Mouse (Mus musculus) liver, embryonic 12.5 days (tissue): ENCODE measurements at regions not wholly inside any gene's neighbourhood (a gene's known extent, or its start where the extent isn't known, plus 50 kb on each side); places are given as distances from the start of the nearest gene placed in this dataset.
"Not testable (repeated sequence)": the region's sequence is repeated elsewhere in the genome, so short reads cannot be mapped to it uniquely, and the experiment has no call there.

Experiments used
- ATAC-seq: fragments of 200-750 bp; cut with Nextera tagmentation; 2 replicates; pipeline ENCODE4 v1.8.0; 2017; ENCODE audit warnings: moderate number of reproducible peaks, mild to moderate bottlenecking, moderate library complexity
- H3K27ac ChIP-seq: fragments of 300-500 bp; sonication (generic); 2 replicates; pipeline ENCODE4 v1.5.1; 2016; ENCODE audit warnings: mild to moderate bottlenecking
- H3K27me3 ChIP-seq: fragments of 300-500 bp; sonication (generic); replicated peaks from 2 replicates; pipeline ENCODE4 v1.6.1; 2016; ENCODE audit warnings: mild to moderate bottlenecking, moderate library complexity
- H3K36me3 ChIP-seq: fragments of 300-500 bp; sonication (generic); 2 replicates; pipeline ENCODE4 v1.6.1; 2016; ENCODE audit warnings: mild to moderate bottlenecking, moderate library complexity
- H3K4me1 ChIP-seq: fragments of 300-500 bp; sonication (generic); 2 replicates; pipeline ENCODE4 v1.6.1; 2016
- H3K4me2 ChIP-seq: fragments of 300-500 bp; sonication (generic); 2 replicates; pipeline ENCODE4 v1.6.1; 2016; ENCODE audit warnings: mild to moderate bottlenecking, moderate library complexity
- H3K4me3 ChIP-seq: fragments of 300-500 bp; sonication (generic); 2 replicates; pipeline ENCODE4 v1.5.1; 2016; ENCODE audit warnings: mild to moderate bottlenecking, moderate library complexity
- H3K9ac ChIP-seq: fragments of 300-500 bp; sonication (generic); 2 replicates; pipeline ENCODE4 v1.6.1; 2016; ENCODE audit warnings: mild to moderate bottlenecking, moderate library complexity
- H3K9me3 ChIP-seq: fragments of 300-500 bp; sonication (generic); replicated peaks from 2 replicates; pipeline ENCODE4 v1.6.1; 2016; ENCODE audit warnings: mild to moderate bottlenecking, moderate library complexity
- WGBS: fragments of 180-500 bp; shearing (Covaris S2); methylation state at CpG from one replicate; pipeline ENCODE4 v1.1.7; 2016; ENCODE audit not compliant: insufficient replicate concordance; 5-methylcytosine and 5-hydroxymethylcytosine counted together

DNA sequence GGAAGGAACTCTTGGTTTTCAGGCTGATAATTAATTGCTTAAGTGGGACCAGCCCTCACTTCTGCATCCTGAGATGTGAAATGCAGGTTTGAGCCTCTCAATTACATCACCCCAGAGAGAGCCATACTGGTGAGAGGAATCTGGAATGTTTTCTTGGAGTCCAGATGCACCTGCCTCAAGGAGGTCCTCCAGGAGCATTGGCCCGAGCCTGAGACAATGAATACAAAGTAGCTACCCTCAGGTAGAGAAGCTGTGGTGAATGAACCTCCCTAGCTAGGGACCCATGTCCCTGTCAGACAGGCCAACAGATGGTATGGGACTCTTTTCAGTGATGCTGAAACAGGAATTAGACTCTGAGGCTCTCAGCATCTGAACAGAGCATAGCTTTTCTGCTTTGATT lies 168.7 kb upstream of the Hs6st1 start:
- no peak for ATAC-seq
- Histone ChIP-seq H3K4me3 (no peak overlapping the region), H3K4me1 (no peaks in the 10 kb centered on the region), H3K9me3 (peaks cover 7% of the 10 kb centered on the region; the same call in 1 of the 2 replicates), H3K27ac (no peak overlapping the region), H3K4me2 (no peak overlapping the region), H3K27me3 (no peaks in the 10 kb centered on the region), H3K9ac (no peak overlapping the region), H3K36me3 (no peaks in the 10 kb centered on the region)
- 38% methylated on average over 1 of the region's 1 CpGs for WGBS

DNA sequence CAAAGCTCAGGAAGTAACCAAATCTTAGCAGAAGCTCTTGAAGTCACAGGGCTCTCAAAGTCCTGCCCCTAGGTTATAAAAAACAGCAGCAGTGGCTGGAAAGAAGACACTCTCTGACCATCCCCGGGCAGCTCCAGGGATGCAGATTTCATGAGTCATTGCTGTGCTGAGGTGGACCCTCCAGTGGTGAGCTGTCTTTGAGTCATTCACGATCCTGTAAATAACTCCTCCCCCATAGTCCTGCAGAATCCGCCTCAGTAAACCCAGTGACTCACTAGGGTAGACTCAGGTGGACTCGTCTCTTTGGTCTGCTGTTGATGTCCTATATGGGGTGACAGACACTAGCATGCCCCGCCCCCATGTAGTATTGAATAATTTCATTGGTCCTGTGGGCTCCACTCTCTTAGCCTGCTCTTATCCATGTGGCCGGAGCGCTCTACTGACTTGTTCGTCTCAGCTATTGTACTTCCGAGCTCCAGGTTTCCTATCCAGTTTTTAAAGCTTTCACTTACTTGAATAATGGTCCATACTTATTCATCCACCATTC lies 164.1 kb upstream of the Hs6st1 start:
- ATAC-seq: no peak
- Histone ChIP-seq H3K4me3 (no peak overlapping the region), H3K9ac (no peak overlapping the region), H3K4me2 (no peak overlapping the region), H3K9me3 (no peaks in the 10 kb centered on the region), H3K4me1 (no peaks in the 10 kb centered on the region), H3K27me3 (no peaks in the 10 kb centered on the region), H3K36me3 (no peaks in the 10 kb centered on the region), H3K27ac (no peak overlapping the region)
- WGBS: 68% methylated on average over 9 of the region's 9 CpGs

DNA sequence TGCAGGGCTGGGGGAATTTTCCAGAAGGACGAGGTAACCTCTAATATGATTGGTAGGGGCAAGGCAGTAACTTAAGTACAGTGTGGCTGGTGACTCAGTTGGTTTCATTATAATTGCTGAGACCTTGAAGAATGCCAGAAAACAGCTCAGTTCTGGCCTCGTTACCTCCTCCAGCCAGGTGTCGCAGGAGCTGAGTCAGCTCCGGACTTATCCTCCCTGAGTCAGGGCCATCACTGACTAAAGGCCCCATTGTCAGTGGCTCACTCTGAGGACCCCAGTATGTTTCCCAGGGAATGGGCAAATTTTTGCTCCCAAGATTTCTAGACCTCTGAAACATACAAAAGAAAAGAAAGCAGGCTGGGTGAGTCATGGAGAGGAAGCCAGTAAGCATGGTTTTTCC lies 154.6 kb upstream of the Hs6st1 start:
- Histone ChIP-seq H3K9me3 (0 out of 2 replicates have a peak, but pooled peaks cover 3% of the 10 kb centered on the region), H3K27ac (no peak overlapping the region), H3K36me3 (no peaks in the 10 kb centered on the region), H3K4me3 (no peak overlapping the region), H3K9ac (no peak overlapping the region), H3K4me1 (no peaks in the 10 kb centered on the region), H3K4me2 (no peak overlapping the region), H3K27me3 (no peaks in the 10 kb centered on the region)
- no peak for ATAC-seq
- WGBS: 76% methylated on average over 4 of the region's 4 CpGs

DNA sequence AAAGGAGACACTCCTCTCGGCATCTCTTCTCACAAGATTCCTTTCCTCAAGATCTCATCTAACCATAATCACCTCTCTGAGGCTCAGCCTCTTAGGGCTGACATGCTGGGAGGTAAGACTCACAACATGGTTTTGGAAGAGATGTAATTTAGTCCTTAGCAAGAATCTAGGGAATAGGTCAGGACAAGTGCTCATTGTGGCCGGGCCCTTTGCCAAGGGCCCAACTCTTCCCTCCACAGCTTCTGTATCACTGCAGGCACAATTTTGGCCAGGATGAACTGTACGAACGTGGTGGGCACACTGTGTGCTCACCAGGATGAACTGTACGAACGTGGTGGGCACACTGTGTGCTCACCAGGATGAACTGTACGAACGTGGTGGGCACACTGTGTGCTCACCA lies 154.0 kb upstream of the Hs6st1 start:
- ATAC-seq: not testable (repeated sequence)

DNA sequence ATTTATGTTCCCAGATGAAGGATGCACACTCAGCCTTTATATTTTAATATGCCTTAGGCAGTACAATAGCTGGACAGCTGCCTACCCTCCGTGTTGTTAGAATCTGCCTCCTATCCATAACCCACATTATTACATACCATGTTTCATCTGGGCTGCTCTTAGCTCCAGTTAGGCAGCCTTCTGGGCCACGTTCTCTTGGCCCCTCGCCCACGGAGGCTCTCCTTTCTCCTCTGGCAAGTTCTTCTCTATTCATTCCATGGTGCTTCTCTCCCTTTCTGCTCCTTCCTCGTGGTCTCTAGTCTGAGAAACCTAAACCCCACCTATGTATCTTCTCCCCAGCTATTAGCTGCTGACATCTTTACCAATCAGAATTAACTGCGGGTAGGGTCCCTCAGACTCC lies 152.7 kb upstream of the Hs6st1 start:
- Histone ChIP-seq H3K4me3 (no peak overlapping the region), H3K27ac (no peak overlapping the region), H3K4me1 (no peaks in the 10 kb centered on the region), H3K9me3 (0 out of 2 replicates have a peak, but pooled peaks cover 3% of the 10 kb centered on the region), H3K4me2 (no peak overlapping the region), H3K27me3 (no peaks in the 10 kb centered on the region), H3K36me3 (no peaks in the 10 kb centered on the region), H3K9ac (no peak overlapping the region)
- WGBS: 69% methylated on average over 6 of the region's 6 CpGs
- ATAC-seq: no peak

More for the DNA sequence above, 154.0 kb upstream of the Hs6st1 start:
- not testable (repeated sequence) for H3K9me3 ChIP-seq, H3K4me1 ChIP-seq, H3K4me3 ChIP-seq, H3K27ac ChIP-seq, H3K36me3 ChIP-seq, H3K27me3 ChIP-seq, H3K9ac ChIP-seq, H3K4me2 ChIP-seq
- 76% methylated on average over 8 of the region's 8 CpGs for WGBS

DNA sequence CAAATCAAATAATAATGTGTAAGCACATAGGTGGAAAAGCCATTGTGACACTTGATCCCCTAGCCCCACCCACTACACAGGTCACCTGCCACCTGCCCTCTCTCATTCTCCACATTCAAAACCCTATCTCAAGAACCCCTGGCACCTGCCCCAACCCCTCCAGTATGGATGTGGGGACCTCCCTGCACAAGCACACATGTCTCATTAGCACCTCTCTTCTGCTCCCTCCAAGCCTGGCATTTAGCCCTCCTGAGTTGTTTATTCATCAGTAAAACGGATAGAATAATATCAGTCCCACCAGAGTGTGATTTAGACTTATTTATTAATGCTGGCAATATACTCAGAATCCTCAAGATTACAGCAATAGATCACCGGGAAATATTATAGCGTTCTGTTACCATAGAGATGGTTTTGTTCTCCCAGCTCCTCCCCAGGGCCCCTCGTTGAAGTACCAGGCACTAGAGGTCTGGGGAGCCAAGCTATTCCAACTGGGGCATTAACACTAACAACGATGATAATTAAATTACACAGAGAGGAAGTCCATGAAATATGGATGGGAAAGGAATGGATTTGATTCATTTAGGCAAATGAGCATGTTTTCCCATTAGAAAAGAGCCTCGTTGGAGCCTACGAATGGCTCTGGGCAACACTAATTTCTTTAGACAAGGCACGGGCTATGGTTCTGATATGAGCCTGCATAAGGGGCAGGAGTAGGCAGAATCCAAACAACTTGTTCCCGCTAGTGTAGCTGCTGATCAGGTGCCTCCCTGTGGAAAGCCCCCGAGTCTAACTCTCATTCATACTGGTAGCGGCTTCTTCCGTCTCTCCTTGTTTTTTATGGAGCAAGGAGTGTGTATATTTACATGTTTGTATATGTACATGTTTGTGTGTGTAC lies 148.1 kb upstream of the Hs6st1 start:
- Histone ChIP-seq H3K36me3 (no peaks in the 10 kb centered on the region), H3K27ac (no peak overlapping the region), H3K9ac (no peak overlapping the region), H3K27me3 (no peaks in the 10 kb centered on the region), H3K4me1 (peaks cover 8% of the 10 kb centered on the region), H3K4me2 (no peak overlapping the region), H3K4me3 (no peak overlapping the region), H3K9me3 (no peaks in the 10 kb centered on the region)
- 69% methylated on average over 12 of the region's 12 CpGs for WGBS
- no peak for ATAC-seq

DNA sequence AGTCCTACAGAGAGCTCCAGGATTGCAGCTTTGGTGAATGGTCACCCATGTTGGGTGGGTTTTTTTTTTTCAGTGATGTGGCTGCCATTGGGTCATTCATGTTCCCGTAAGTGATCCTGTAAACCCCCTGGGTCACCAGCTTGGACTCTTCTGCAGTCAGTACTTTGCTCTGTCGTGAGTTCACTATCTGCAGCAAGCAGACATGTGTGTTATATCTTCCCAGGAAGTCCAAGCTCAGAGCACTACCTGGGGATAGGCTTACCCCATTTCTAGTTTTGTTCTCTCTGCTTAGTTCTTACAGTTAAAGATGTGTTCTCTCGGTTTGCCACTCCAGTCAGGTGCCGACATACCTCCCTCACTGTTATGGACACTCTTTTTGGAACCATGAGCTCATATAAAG lies 143.4 kb upstream of the Hs6st1 start:
- no peaks in the 10 kb centered on the region for H3K36me3 ChIP-seq
- peaks cover 26% of the 10 kb centered on the region for H3K4me1 ChIP-seq
- 31% methylated on average over 4 of the region's 4 CpGs for WGBS
- H3K27ac ChIP-seq: no peak overlapping the region
- no peak overlapping the region for H3K4me3 ChIP-seq
- H3K4me2 ChIP-seq: no peak overlapping the region
- no peaks in the 10 kb centered on the region for H3K9me3 ChIP-seq
- no peak for ATAC-seq
- H3K9ac ChIP-seq: no peak overlapping the region
- no peaks in the 10 kb centered on the region for H3K27me3 ChIP-seq

DNA sequence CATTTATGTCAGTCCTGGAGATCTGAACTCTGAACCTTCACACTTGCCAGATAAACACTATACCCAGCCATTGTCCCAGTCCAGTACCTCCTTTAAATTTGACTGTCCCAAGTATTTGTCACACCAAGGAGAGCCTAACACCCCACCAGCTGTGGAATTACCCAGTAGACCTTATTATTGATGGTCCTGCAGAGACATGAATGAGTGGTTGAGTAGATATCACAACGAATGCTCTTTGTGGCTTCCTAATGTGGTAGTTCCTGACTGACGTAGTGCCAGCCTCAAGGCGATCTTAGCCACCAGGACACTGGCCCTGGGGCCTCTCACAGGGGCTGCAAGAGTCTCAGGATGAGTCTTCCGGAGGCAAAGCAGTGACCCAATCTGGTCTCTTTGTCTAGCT lies 142.9 kb upstream of the Hs6st1 start:
- WGBS: 25% methylated on average over 4 of the region's 4 CpGs
- no peak for ATAC-seq

DNA sequence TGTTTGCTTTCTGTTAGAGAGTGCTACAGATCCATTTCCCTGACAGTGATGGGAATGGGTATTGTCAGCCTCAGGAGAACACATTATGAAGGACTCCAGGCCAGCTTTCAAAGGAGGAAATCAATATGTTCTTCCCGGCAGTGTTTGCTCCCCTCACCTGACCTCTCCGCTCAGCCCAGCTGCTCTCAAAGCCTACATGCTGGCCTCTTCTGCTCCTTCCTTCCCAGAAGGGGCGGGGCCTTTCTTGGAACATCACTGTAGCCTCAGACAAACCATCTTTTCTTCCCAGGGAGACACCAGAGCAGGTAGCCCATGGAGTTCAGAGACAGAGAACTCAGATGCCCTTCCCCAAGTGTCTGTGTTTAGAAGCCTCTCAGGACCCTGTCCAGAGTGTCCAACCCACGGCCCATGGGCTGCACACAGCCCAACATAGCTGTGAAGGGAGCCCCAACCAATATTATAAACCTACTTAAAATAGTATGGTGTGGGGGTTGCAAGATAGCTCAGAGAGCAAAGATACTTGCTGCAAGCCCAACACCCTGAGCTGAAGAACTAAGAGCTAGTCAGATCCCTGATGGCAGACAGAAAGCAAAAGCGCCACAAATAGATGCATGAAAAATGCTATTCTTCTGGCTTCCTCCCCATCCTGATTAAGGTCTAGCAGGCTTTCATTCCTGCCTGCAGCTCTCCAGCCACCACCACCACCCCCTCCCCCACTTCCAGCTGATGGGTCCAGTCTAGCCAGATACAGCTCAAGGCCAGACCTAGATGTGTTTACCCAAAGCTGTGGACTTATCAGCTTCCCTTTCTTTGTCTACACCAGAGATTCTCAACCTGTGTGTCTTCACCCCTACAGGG lies 141.8 kb upstream of the Hs6st1 start:
- no peak overlapping the region for H3K4me3 ChIP-seq
- ATAC-seq: peak; percentile 63
- no peaks in the 10 kb centered on the region for H3K27me3 ChIP-seq
- 38% methylated on average over 5 of the region's 5 CpGs for WGBS
- H3K27ac ChIP-seq: peak overlapping the region; percentile 42; the same call in 1 of the 2 replicates
- peaks cover 26% of the 10 kb centered on the region for H3K4me1 ChIP-seq
- H3K9ac ChIP-seq: no peak overlapping the region
- peak overlapping the region; percentile 16; the same call in 1 of the 2 replicates for H3K4me2 ChIP-seq
- no peaks in the 10 kb centered on the region for H3K9me3 ChIP-seq
- no peaks in the 10 kb centered on the region for H3K36me3 ChIP-seq

More for the DNA sequence above, 142.9 kb upstream of the Hs6st1 start:
- Histone ChIP-seq H3K4me1 (peaks cover 26% of the 10 kb centered on the region), H3K27me3 (no peaks in the 10 kb centered on the region), H3K9ac (no peak overlapping the region), H3K4me3 (no peak overlapping the region), H3K4me2 (no peak overlapping the region), H3K27ac (peak overlapping the region; percentile 42; the same call in 1 of the 2 replicates), H3K36me3 (no peaks in the 10 kb centered on the region), H3K9me3 (no peaks in the 10 kb centered on the region)

DNA sequence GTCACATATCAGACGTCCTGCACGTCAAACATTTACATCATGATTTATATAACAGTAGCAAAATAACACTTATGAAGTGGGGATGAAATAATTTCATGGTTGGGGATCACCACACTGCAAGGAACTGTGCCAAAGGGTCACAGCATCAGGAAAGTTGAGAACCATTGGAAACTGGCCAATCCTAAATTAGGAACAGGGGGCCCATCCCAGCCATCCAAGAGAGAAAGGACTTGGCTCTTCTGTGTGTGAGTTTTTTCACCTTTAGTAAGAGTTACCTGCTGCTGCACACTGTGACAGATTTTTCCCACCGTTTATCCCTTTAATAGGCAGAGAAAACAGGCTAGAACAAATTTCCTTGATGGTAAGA lies 141.2 kb upstream of the Hs6st1 start:
- ATAC-seq: peak; percentile 25; the same call in 1 of the 2 replicates
- Histone ChIP-seq H3K9ac (no peak overlapping the region), H3K9me3 (no peaks in the 10 kb centered on the region), H3K27ac (no peak overlapping the region), H3K4me2 (no peak overlapping the region), H3K27me3 (no peaks in the 10 kb centered on the region), H3K36me3 (no peaks in the 10 kb centered on the region), H3K4me3 (no peak overlapping the region), H3K4me1 (peaks cover 26% of the 10 kb centered on the region)
- 45% methylated on average over 3 of the region's 3 CpGs for WGBS

DNA sequence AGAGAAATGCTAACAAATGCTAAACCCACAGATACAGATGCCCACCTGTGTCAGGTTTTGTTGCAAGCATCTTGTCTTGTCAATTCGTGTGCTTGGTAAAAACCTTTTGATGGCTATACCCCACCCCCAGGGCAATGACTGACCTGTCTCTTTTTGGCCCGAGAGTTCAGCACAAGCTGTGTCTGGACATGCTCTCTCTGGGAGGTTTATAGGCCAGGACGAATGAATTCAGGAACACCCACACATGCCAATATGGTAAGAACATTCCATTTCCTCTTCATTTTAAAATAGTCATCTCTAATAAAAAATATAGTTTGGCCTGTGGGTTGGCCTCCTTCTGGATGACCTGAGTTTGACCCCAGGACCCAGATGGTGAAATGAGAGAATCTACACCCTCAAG lies 137.8 kb upstream of the Hs6st1 start:
- Histone ChIP-seq H3K27ac (no peak overlapping the region), H3K27me3 (no peaks in the 10 kb centered on the region), H3K9ac (no peak overlapping the region), H3K36me3 (no peaks in the 10 kb centered on the region), H3K4me1 (peaks cover 25% of the 10 kb centered on the region), H3K4me3 (no peak overlapping the region), H3K4me2 (no peak overlapping the region), H3K9me3 (no peaks in the 10 kb centered on the region)
- no peak for ATAC-seq
- whole genome bisulfite sequencing: 46% methylated on average over 3 of the region's 3 CpGs

DNA sequence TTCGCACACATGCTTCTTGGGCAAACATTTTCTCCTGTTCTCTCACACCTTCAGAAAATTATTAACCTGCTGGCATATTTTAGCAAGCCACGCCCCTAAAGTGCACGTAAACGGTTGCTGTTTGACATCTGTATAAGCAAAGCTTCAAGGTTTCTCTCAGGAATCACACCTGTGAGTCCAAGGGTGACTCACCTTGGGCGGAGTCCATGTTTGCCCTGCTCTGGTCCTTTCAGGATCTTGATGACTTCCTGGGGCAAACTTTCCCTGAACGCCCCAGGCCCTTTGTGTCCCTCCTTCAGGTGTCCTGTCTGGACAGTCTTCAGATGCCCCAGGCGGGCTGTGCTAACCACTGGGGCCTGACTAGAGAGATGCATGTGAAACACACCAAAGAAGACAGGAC lies 137.1 kb upstream of the Hs6st1 start:
- Histone ChIP-seq H3K4me3 (no peak overlapping the region), H3K36me3 (no peaks in the 10 kb centered on the region), H3K9me3 (no peaks in the 10 kb centered on the region), H3K4me1 (peaks cover 18% of the 10 kb centered on the region), H3K9ac (no peak overlapping the region), H3K27me3 (no peaks in the 10 kb centered on the region), H3K27ac (no peak overlapping the region), H3K4me2 (no peak overlapping the region)
- WGBS: 66% methylated on average over 7 of the region's 7 CpGs
- no peak for ATAC-seq
